ENCODE assay signal across 25 mouse cellular contexts in genomic region chr3:37280871-37281270, GRCm38 (mm10). TPM values are rescaled to one million over a fixed set of nuclear protein-coding genes. Genes with fewer than 3 reads are reported as not detected.
A peak's percentile ranks its signal among the peaks of the same experiment; 100 is the strongest.
DNase-seq lines count a peak whose midpoint lies in the region; ATAC-seq and TF ChIP-seq lines count a peak whose summit lies in the region.
"Had no signal": no experiment of that assay in that cellular context is flagged by ENCODE, and none has a peak within 500 bp of the region (broad histone marks: within the 10 kb centered on the region; RNA-seq: fewer than 3 reads in every experiment).

No protein-coding gene starts in this region.

- no peak overlapping the region for H3K4me3 ChIP-seq in myocyte
- H3K4me3 ChIP-seq: embryonic facial prominence, embryonic 12.5 days; gastrocnemius, adult 2 months; hindbrain, embryonic 13.5 days; midbrain, embryonic 15.5 days; stomach, embryonic 15.5 days had no signal

- no peak overlapping the region for H3ac ChIP-seq in myocyte (ENCODE audit: control insufficient read depth, insufficient read length)

- peak; percentile 24 for DNase-seq in A20 (ENCODE audit: low read depth, low spot score)
- DNase-seq in frontal cortex, adult 2 months (ENCODE audit: extremely low spot score in 1 of 2, low spot score in 1 of 2): no peak
- DNase-seq in left cerebral cortex, postnatal 36 days (ENCODE audit: low spot score in 2 of 2): no peak
- no peak for DNase-seq in cerebellum, adult 18-20 months
- DNase-seq: cerebellum, adult 2 months; gastrocnemius, adult 2 months; layer of hippocampus, postnatal 36 days; left cerebral cortex, postnatal 4 days; lung, adult 2 months; lung, postnatal 4 days; thymus, adult 2 months had no signal

- peak overlapping the region; percentile 32 for H3K4me2 ChIP-seq in myocyte (ENCODE audit: low read depth)
- H3K4me2 ChIP-seq: embryonic facial prominence, embryonic 12.5 days; hindbrain, embryonic 13.5 days; liver, embryonic 11.5 days; midbrain, embryonic 15.5 days; stomach, embryonic 15.5 days had no signal

- intact Hi-C loops in left cerebral cortex, postnatal 36 days (cut with DNase I): no loop called here

- no peak for TF ChIP-seq POLR2A in myocyte (IDR thresholded peaks at IDR 0.05; ENCODE audit: insufficient read length, low read depth)

- H3K36me3 ChIP-seq in myocyte (ENCODE audit: control insufficient read depth, insufficient read depth): no peaks in the 10 kb centered on the region
- H3K36me3 ChIP-seq: embryonic facial prominence, embryonic 12.5 days; hindbrain, embryonic 13.5 days; midbrain, embryonic 15.5 days; stomach, embryonic 15.5 days had no signal

- H3K27me3 ChIP-seq in myocyte (ENCODE audit: control insufficient read depth, insufficient read depth, insufficient read length): no peaks in the 10 kb centered on the region
- H3K27me3 ChIP-seq: embryonic facial prominence, embryonic 12.5 days; hindbrain, embryonic 13.5 days; midbrain, embryonic 15.5 days; stomach, embryonic 15.5 days had no signal

- peak; percentile 50 for ATAC-seq in CD4-positive, CD25-positive, alpha-beta regulatory T cell, adult 4 months
- ATAC-seq in common myeloid progenitor, adult 5-6 weeks (replicated peaks; ENCODE audit: low read depth, poor library complexity, severe bottlenecking): peak; percentile 91
- ATAC-seq: forebrain, embryonic 16.5 days; intestine, embryonic 16.5 days; midbrain, embryonic 15.5 days had no signal

- H3K79me2 ChIP-seq in myocyte (ENCODE audit: control insufficient read depth, insufficient read depth): no peaks in the 10 kb centered on the region

TF ChIP-seq in myocyte, 11 proteins besides CTCF, POLR2A, EP300 and RAD21:
- TF ChIP-seq E2F4 (IDR thresholded peaks at IDR 0.05; ENCODE audit: insufficient read depth) (no peak), TCF12 (IDR thresholded peaks at IDR 0.05; ENCODE audit: insufficient read depth, poor library complexity, severe bottlenecking) (no peak), MAX (IDR thresholded peaks at IDR 0.05; ENCODE audit: low read depth) (no peak), USF1 (IDR thresholded peaks at IDR 0.05; ENCODE audit: low read depth) (no peak), POLR2AphosphoS2 (IDR thresholded peaks at IDR 0.05; ENCODE audit: insufficient read length, low read depth) (no peak), MYOD1 (IDR thresholded peaks at IDR 0.05; ENCODE audit: control insufficient read depth in 1 of 3, insufficient read length in 2 of 3, low read depth in 2 of 3) (no peak), MYOG (IDR thresholded peaks at IDR 0.05; ENCODE audit: control insufficient read depth in 1 of 3, insufficient read depth in 1 of 3, insufficient read length in 2 of 3, low read depth in 2 of 3) (no peak), CEBPB (IDR thresholded peaks at IDR 0.05; ENCODE audit: insufficient read depth, poor library complexity, severe bottlenecking) (no peak), REST (IDR thresholded peaks at IDR 0.05; ENCODE audit: insufficient read depth, insufficient read length) (no peak), SRF (IDR thresholded peaks at IDR 0.05; ENCODE audit: control insufficient read depth, insufficient read length, low read depth) (no peak), TCF3 (IDR thresholded peaks at IDR 0.05; ENCODE audit: insufficient read length, low read depth) (no peak)

RNA-seq across cellular contexts. Expression of gene Bbs12, which starts 31.5 kb away (rescaled TPM):
- 1 to 10 TPM; 4.6 to 9.5 TPM for polyA plus RNA-seq in CD4-positive, CD25-positive, alpha-beta regulatory T cell, adult 4 months (2017; shearing (Covaris generic))
- total RNA-seq in common myeloid progenitor, adult 5-6 weeks (2017): 6.6 and 8.1 TPM in 2 replicates
- 2.1 TPM for polyA plus RNA-seq in myocyte (2012; fragmentation: generic; extraction: Trizol)
- 2.7 and 2.9 TPM in 2 replicates for polyA plus RNA-seq in frontal cortex, adult 2 months (2012; rRNA removed)
- total RNA-seq in left cerebral cortex, postnatal 36 days (2021): 1 to 10 TPM; 3.3 to 4.1 TPM

RNA-seq across cellular contexts. Expression of gene Cetn4, which starts 31.6 kb away (rescaled TPM):
- under 1 TPM; 0.46 to 0.62 TPM for polyA plus RNA-seq in CD4-positive, CD25-positive, alpha-beta regulatory T cell, adult 4 months (2017; shearing (Covaris generic))
- total RNA-seq in common myeloid progenitor, adult 5-6 weeks (2017): 4.0 and 6.5 TPM in 2 replicates
- 2.0 TPM for polyA plus RNA-seq in myocyte (2012; fragmentation: generic; extraction: Trizol)
- polyA plus RNA-seq in frontal cortex, adult 2 months (2012; rRNA removed): 12.0 and 12.2 TPM in 2 replicates
- total RNA-seq in left cerebral cortex, postnatal 36 days (2021): 1 to 10 TPM; 9.3 TPM

RNA-seq across cellular contexts. Expression of gene Il21, which starts 48.4 kb away (rescaled TPM):
- polyA plus RNA-seq in CD4-positive, CD25-positive, alpha-beta regulatory T cell, adult 4 months (2017; shearing (Covaris generic)): 1 to 10 TPM in 1 of 2 experiments, under 1 TPM in 1; 0.51 to 1.0 TPM
- total RNA-seq in common myeloid progenitor, adult 5-6 weeks (2017): not detected in 2 replicates
- polyA plus RNA-seq in myocyte (2012; fragmentation: generic; extraction: Trizol): not detected
- polyA plus RNA-seq in frontal cortex, adult 2 months (2012; rRNA removed): 0.02 TPM in 1 of 2 replicates, not detected in the other
- total RNA-seq in left cerebral cortex, postnatal 36 days (2021): not detected
- total RNA-seq: adrenal gland, adult 18-20 months; gastrocnemius, adult 2 months; layer of hippocampus, postnatal 36 days; left cerebral cortex, postnatal 4 days had no signal
- polyA plus RNA-seq: embryonic facial prominence, embryonic 12.5 days; forebrain, embryonic 16.5 days; heart, postnatal 0 days; hindbrain, embryonic 13.5 days; intestine, embryonic 16.5 days; kidney, embryonic 16.5 days; liver, embryonic 11.5 days; lung, adult 2 months; midbrain, embryonic 15.5 days; neural tube, embryonic 11.5 days; stomach, embryonic 15.5 days had no signal
